Mouse (Mus musculus): ENCODE results near the gene Ccdc183.

DNA sequence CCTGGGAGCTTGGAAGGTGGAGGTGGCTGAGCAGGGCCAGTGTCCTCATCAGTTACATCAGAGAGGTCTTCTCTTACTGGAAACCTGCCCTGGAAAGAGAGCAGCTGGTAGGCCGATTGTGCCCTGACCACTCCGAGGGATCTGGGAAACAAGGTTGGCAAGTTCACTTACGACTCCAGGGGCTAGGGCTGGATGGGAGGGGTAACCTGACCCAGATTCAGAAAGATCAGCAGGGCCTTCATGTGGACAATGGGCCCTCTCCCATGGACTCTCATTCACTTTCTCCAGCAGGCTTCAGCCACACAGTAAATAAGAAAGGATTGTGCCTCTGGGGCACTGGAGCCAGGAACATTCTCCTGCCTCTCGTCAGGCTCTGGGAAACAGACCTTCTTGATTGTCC is 32.6 kb downstream of the Ccdc183 start:
- TF ChIP-seq CTCF (IDR thresholded peaks at IDR 0.05; ENCODE audit: low read depth), result no peak
- no peak for TF ChIP-seq EP300 (IDR thresholded peaks at IDR 0.05; ENCODE audit: low read depth)

Measured in liver, embryonic 14.5 days (tissue).